Mouse (Mus musculus): Measurements from ENCODE around the gene Cd200r4. TPM values are rescaled to one million over a fixed set of nuclear protein-coding genes. Genes with fewer than 3 reads are reported as not detected.

Cd200r4 gene
- polyA plus RNA-seq (2011; ENCODE audit: insufficient read depth, insufficient read length, low read depth, missing spikeins): not detected in 2 replicates

GRCm38 (mm10) chr16:44811544-44811943 is at the start of gene Cd200r4:
Gene Cd200r4, plus strand, starts transcription at chr16:44811733.
- no peaks in the 10 kb centered on the region for H3K36me3 ChIP-seq (ENCODE audit: control insufficient read depth, insufficient read depth, low read length, poor library complexity, severe bottlenecking)
- no peaks in the 10 kb centered on the region for H3K27me3 ChIP-seq (ENCODE audit: control insufficient read depth, insufficient read depth, low read length, poor library complexity, severe bottlenecking)
- H3K9me3 ChIP-seq (replicated peaks; ENCODE audit: control insufficient read depth, insufficient read depth, low read length, poor library complexity, severe bottlenecking): no peaks in the 10 kb centered on the region
- H3K4me1 ChIP-seq (ENCODE audit: control insufficient read depth, insufficient read depth, low read length): no peaks in the 10 kb centered on the region
- no peak within 1 kb of the TSS for H3K9ac ChIP-seq (ENCODE audit: low read depth, poor library complexity, severe bottlenecking)
- no peak within 1 kb of the TSS for H3K4me3 ChIP-seq (ENCODE audit: low read depth, low read length)
- TF ChIP-seq EP300 (IDR thresholded peaks at IDR 0.05; ENCODE audit: insufficient read depth, low read depth, low read length) (no peak), POLR2A (IDR thresholded peaks at IDR 0.05; ENCODE audit: insufficient read depth, low read length) (no peak), CTCF (IDR thresholded peaks at IDR 0.05; ENCODE audit: low read depth, low read length) (no peak)
- no peak within 1 kb of the TSS for H3K27ac ChIP-seq (ENCODE audit: insufficient read depth, low read length)

DNA sequence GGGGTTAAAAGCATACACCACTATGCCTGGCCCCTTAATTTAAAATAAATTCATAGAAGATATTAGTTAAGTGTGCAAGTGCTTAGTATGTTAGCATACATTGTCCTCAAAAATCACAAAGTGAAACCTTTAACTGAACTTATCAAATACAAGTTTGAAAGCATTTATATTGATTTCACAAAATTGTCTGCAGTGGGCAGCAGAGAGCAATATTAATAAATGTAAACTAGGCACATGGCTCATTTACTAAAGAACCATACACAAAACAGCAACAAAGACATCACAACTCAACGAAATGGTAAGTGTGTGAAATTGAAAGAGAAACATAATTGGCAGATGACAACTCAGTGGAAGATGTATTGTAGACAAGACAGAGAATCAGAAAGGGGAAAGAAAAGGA is 49.7 kb upstream of the Cd200r4 start:
- Histone ChIP-seq H3K4me3 (ENCODE audit: low read depth, low read length) (no peak overlapping the region), H3K27ac (ENCODE audit: insufficient read depth, low read length) (no peak overlapping the region), H3K9ac (ENCODE audit: low read depth, poor library complexity, severe bottlenecking) (no peak overlapping the region), H3K4me1 (ENCODE audit: control insufficient read depth, insufficient read depth, low read length) (peaks cover 6% of the 10 kb centered on the region), H3K27me3 (ENCODE audit: control insufficient read depth, insufficient read depth, low read length, poor library complexity, severe bottlenecking) (no peaks in the 10 kb centered on the region), H3K36me3 (ENCODE audit: control insufficient read depth, insufficient read depth, low read length, poor library complexity, severe bottlenecking) (no peaks in the 10 kb centered on the region), H3K9me3 (replicated peaks; ENCODE audit: control insufficient read depth, insufficient read depth, low read length, poor library complexity, severe bottlenecking) (no peaks in the 10 kb centered on the region)
- TF ChIP-seq POLR2A (IDR thresholded peaks at IDR 0.05; ENCODE audit: insufficient read depth, low read length) (no peak), EP300 (IDR thresholded peaks at IDR 0.05; ENCODE audit: insufficient read depth, low read depth, low read length) (no peak), CTCF (IDR thresholded peaks at IDR 0.05; ENCODE audit: low read depth, low read length) (no peak)

- Histone ChIP-seq H3K36me3 (ENCODE audit: control insufficient read depth, insufficient read depth, low read length, poor library complexity, severe bottlenecking) (no peaks in the 10 kb centered on the region), H3K9me3 (replicated peaks; ENCODE audit: control insufficient read depth, insufficient read depth, low read length, poor library complexity, severe bottlenecking) (no peaks in the 10 kb centered on the region), H3K4me3 (ENCODE audit: low read depth, low read length) (no peak within 1 kb of the TSS), H3K4me1 (ENCODE audit: control insufficient read depth, insufficient read depth, low read length) (peaks cover 6% of the 10 kb centered on the region), H3K27ac (ENCODE audit: insufficient read depth, low read length) (no peak within 1 kb of the TSS), H3K27me3 (ENCODE audit: control insufficient read depth, insufficient read depth, low read length, poor library complexity, severe bottlenecking) (no peaks in the 10 kb centered on the region; the same call in 1 of the 2 replicates), H3K9ac (ENCODE audit: low read depth, poor library complexity, severe bottlenecking) (no peak within 1 kb of the TSS)
- TF ChIP-seq CTCF (IDR thresholded peaks at IDR 0.05; ENCODE audit: low read depth, low read length) (no peak), POLR2A (IDR thresholded peaks at IDR 0.05; ENCODE audit: insufficient read depth, low read length) (no peak), EP300 (IDR thresholded peaks at IDR 0.05; ENCODE audit: insufficient read depth, low read depth, low read length) (no peak)
Observed at GRCm38 (mm10) chr16:44765555-44766319, 45.8 kb upstream of the Cd200r4 start, which contains the start of gene Cd200r1. Gene Cd200r1, plus strand, starts transcription at chr16:44765736.

DNA sequence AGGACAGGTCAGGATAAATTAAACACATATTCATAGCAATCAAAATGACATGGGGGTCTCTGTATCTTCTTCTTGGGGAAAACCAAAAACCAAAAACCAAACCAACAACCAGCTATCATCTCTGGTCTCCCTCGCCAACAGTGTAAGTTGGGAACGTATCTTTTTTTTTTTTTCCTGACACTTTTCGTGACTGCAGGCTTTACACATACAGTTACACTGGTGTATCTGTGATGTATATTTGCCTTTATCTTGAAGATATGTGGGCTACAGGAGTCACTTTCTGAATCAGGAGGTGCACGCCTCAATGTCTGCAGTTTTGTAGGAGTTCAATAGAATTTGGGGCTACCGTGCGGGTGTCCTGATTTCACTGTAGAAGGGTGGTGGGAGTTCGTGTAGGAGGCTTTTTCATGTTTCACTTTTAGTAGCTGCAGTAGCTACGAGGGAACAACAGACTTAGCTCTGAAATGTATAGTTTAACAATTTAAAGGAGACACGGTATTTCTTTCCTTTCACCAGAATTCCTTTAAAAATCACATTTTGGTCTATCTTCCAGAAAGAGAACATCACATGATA is 45.1 kb upstream of the Cd200r4 start:
- TF ChIP-seq POLR2A (IDR thresholded peaks at IDR 0.05; ENCODE audit: insufficient read depth, low read length) (no peak), EP300 (IDR thresholded peaks at IDR 0.05; ENCODE audit: insufficient read depth, low read depth, low read length) (no peak), CTCF (IDR thresholded peaks at IDR 0.05; ENCODE audit: low read depth, low read length) (no peak)
- Histone ChIP-seq H3K9me3 (replicated peaks; ENCODE audit: control insufficient read depth, insufficient read depth, low read length, poor library complexity, severe bottlenecking) (no peaks in the 10 kb centered on the region), H3K27ac (ENCODE audit: insufficient read depth, low read length) (no peak overlapping the region), H3K36me3 (ENCODE audit: control insufficient read depth, insufficient read depth, low read length, poor library complexity, severe bottlenecking) (no peaks in the 10 kb centered on the region), H3K4me1 (ENCODE audit: control insufficient read depth, insufficient read depth, low read length) (peaks cover 6% of the 10 kb centered on the region), H3K27me3 (ENCODE audit: control insufficient read depth, insufficient read depth, low read length, poor library complexity, severe bottlenecking) (no peaks in the 10 kb centered on the region; the same call in 1 of the 2 replicates), H3K9ac (ENCODE audit: low read depth, poor library complexity, severe bottlenecking) (no peak overlapping the region), H3K4me3 (ENCODE audit: low read depth, low read length) (no peak overlapping the region)

GRCm38 (mm10) chr16:44767506-44767905 is 44.0 kb upstream of the Cd200r4 start:
- no peaks in the 10 kb centered on the region for H3K9me3 ChIP-seq (replicated peaks; ENCODE audit: control insufficient read depth, insufficient read depth, low read length, poor library complexity, severe bottlenecking)
- H3K36me3 ChIP-seq (ENCODE audit: control insufficient read depth, insufficient read depth, low read length, poor library complexity, severe bottlenecking): no peaks in the 10 kb centered on the region
- TF ChIP-seq POLR2A (IDR thresholded peaks at IDR 0.05; ENCODE audit: insufficient read depth, low read length): no peak
- TF ChIP-seq CTCF (IDR thresholded peaks at IDR 0.05; ENCODE audit: low read depth, low read length): no peak
- no peak for TF ChIP-seq EP300 (IDR thresholded peaks at IDR 0.05; ENCODE audit: insufficient read depth, low read depth, low read length)
- H3K27me3 ChIP-seq (ENCODE audit: control insufficient read depth, insufficient read depth, low read length, poor library complexity, severe bottlenecking): no peaks in the 10 kb centered on the region; the same call in 1 of the 2 replicates
- peaks cover 6% of the 10 kb centered on the region for H3K4me1 ChIP-seq (ENCODE audit: control insufficient read depth, insufficient read depth, low read length)
- H3K27ac ChIP-seq (ENCODE audit: insufficient read depth, low read length): no peak overlapping the region
- no peak overlapping the region for H3K9ac ChIP-seq (ENCODE audit: low read depth, poor library complexity, severe bottlenecking)
- H3K4me3 ChIP-seq (ENCODE audit: low read depth, low read length): no peak overlapping the region

DNA sequence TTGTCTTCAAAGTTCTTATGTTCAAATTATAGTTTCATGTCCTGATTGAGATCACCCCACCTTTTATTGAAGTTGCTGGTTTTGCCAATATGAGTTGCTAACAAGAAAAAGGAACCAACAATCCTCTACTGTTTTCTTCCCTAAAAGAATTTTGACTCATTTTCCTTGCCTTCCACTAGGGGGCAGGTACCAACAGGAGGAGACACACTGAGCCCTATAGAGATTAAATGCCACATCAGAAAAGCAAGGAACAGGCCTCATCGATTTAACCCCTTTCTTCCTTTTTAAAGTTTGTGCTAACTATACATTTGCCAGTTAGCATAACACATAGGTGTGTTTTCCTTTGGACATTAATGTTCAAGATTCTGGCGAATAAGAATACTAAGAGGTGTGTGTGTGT is 43.6 kb upstream of the Cd200r4 start:
- H3K4me1 ChIP-seq (ENCODE audit: control insufficient read depth, insufficient read depth, low read length): peaks cover 6% of the 10 kb centered on the region
- H3K9me3 ChIP-seq (replicated peaks; ENCODE audit: control insufficient read depth, insufficient read depth, low read length, poor library complexity, severe bottlenecking): no peaks in the 10 kb centered on the region
- no peak overlapping the region for H3K4me3 ChIP-seq (ENCODE audit: low read depth, low read length)
- no peak overlapping the region for H3K9ac ChIP-seq (ENCODE audit: low read depth, poor library complexity, severe bottlenecking)
- no peaks in the 10 kb centered on the region for H3K36me3 ChIP-seq (ENCODE audit: control insufficient read depth, insufficient read depth, low read length, poor library complexity, severe bottlenecking)
- no peaks in the 10 kb centered on the region; the same call in 1 of the 2 replicates for H3K27me3 ChIP-seq (ENCODE audit: control insufficient read depth, insufficient read depth, low read length, poor library complexity, severe bottlenecking)
- H3K27ac ChIP-seq (ENCODE audit: insufficient read depth, low read length): no peak overlapping the region
- TF ChIP-seq POLR2A (IDR thresholded peaks at IDR 0.05; ENCODE audit: insufficient read depth, low read length): no peak
- TF ChIP-seq CTCF (IDR thresholded peaks at IDR 0.05; ENCODE audit: low read depth, low read length): no peak
- no peak for TF ChIP-seq EP300 (IDR thresholded peaks at IDR 0.05; ENCODE audit: insufficient read depth, low read depth, low read length)
